Mouse (Mus musculus): ENCODE measurements around the gene Pank4. TPM values are rescaled to one million over a fixed set of nuclear protein-coding genes. Genes with fewer than 3 reads are reported as not detected.

Pank4 gene
- polyA plus RNA-seq, 1 experiment from 2014 or later: 42.5 TPM

DNA sequence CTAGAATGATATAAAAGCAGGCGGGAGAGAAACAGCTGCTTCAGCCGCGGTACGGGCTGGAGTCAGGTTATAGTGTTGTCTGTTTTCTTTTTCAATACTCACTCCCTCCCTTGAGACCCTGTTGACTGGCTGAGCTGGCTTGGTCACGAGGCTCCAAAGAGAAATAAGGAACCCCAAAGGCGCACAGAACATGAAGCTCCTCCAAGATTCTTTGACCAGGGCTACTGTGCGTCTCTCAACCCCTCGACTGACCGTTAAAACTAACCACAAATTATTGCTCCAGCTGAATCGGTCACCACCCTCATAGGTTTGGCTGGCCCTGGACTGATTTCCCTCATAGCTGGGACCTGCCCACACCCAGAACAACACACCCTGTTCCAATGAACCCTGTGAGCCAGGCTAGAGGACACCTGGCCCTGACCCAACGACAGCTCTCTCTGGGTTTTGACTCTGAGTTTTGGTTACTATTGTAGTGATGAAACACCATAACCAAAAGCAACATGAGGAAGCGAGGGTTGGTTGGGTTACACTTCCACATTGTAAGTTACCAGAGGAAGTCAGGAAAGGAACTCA is 34.7 kb upstream of the Pank4 start:
- 73% methylated on average over 12 of the region's 12 CpGs for WGBS
- no peak overlapping the region for H3K9ac ChIP-seq
- H3K36me3 ChIP-seq: no peaks in the 10 kb centered on the region
- no peaks in the 10 kb centered on the region for H3K9me3 ChIP-seq (replicated peaks)
- ATAC-seq (ENCODE audit: low FRiP score): no peak
- no peak overlapping the region for H3K27ac ChIP-seq
- H3K27me3 ChIP-seq: no peaks in the 10 kb centered on the region
- no peak overlapping the region for H3K4me3 ChIP-seq
- peaks cover 8% of the 10 kb centered on the region; the same call in 1 of the 2 replicates for H3K4me1 ChIP-seq
- H3K4me2 ChIP-seq (replicated peaks): no peak overlapping the region

- Histone ChIP-seq H3K9me3 (replicated peaks) (no peaks in the 10 kb centered on the region), H3K9ac (no peak overlapping the region), H3K4me3 (no peak overlapping the region), H3K4me2 (replicated peaks) (no peak overlapping the region), H3K4me1 (peaks cover 6% of the 10 kb centered on the region; the same call in 1 of the 2 replicates), H3K36me3 (no peaks in the 10 kb centered on the region), H3K27me3 (no peaks in the 10 kb centered on the region), H3K27ac (no peak overlapping the region)
- no peak for ATAC-seq (ENCODE audit: low FRiP score)
- 55% methylated on average over 13 of the region's 13 CpGs for WGBS
Observed at GRCm38 (mm10) chr4:154933306-154933907, 30.5 kb upstream of the Pank4 start.

DNA sequence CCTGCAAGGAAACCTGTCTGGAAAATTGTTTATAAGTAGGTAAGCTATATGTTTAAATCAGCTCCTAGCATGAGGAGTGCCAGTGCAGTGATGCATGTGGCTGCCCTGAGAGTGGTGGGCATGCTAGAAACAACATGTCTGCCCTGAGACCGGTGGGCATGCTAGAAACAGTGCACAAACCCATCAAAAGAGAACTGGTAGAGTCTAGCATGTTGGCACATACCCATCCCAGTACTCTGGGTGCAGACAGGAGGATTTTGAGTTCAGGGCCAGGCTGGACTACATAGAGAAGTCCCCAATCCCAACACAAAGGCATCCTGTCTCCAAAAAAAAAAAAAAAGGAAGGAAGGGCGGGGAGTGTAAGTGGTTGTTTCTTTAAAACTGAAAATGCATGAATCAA is 29.1 kb upstream of the Pank4 start:
- no peak overlapping the region for H3K27ac ChIP-seq
- no peak overlapping the region for H3K4me2 ChIP-seq (replicated peaks)
- no peak for ATAC-seq (ENCODE audit: low FRiP score)
- H3K4me1 ChIP-seq: no peaks in the 10 kb centered on the region
- H3K36me3 ChIP-seq: no peaks in the 10 kb centered on the region
- H3K9me3 ChIP-seq (replicated peaks): no peaks in the 10 kb centered on the region
- WGBS: 88% methylated on average over 2 of the region's 2 CpGs
- no peaks in the 10 kb centered on the region for H3K27me3 ChIP-seq
- no peak overlapping the region for H3K4me3 ChIP-seq
- H3K9ac ChIP-seq: no peak overlapping the region

- 84% methylated on average over 7 of the region's 7 CpGs for WGBS
- no peaks in the 10 kb centered on the region for H3K27me3 ChIP-seq
- ATAC-seq (ENCODE audit: low FRiP score): no peak
- no peak overlapping the region for H3K4me2 ChIP-seq (replicated peaks)
- H3K27ac ChIP-seq: no peak overlapping the region
- no peak overlapping the region for H3K9ac ChIP-seq
- H3K4me1 ChIP-seq: no peaks in the 10 kb centered on the region
- H3K36me3 ChIP-seq: no peaks in the 10 kb centered on the region
- H3K4me3 ChIP-seq: no peak overlapping the region
- no peaks in the 10 kb centered on the region for H3K9me3 ChIP-seq (replicated peaks)
Observed at GRCm38 (mm10) chr4:154935788-154936187, 28.1 kb upstream of the Pank4 start.

GRCm38 (mm10) chr4:154936542-154937255 is 27.2 kb upstream of the Pank4 start:
- no peaks in the 10 kb centered on the region for H3K36me3 ChIP-seq
- no peaks in the 10 kb centered on the region for H3K4me1 ChIP-seq
- H3K4me2 ChIP-seq (replicated peaks): no peak overlapping the region
- H3K9me3 ChIP-seq (replicated peaks): no peaks in the 10 kb centered on the region
- no peaks in the 10 kb centered on the region for H3K27me3 ChIP-seq
- ATAC-seq (ENCODE audit: low FRiP score): no peak
- H3K9ac ChIP-seq: no peak overlapping the region
- 48% methylated on average over 8 of the region's 8 CpGs for WGBS
- no peak overlapping the region for H3K4me3 ChIP-seq
- no peak overlapping the region for H3K27ac ChIP-seq

DNA sequence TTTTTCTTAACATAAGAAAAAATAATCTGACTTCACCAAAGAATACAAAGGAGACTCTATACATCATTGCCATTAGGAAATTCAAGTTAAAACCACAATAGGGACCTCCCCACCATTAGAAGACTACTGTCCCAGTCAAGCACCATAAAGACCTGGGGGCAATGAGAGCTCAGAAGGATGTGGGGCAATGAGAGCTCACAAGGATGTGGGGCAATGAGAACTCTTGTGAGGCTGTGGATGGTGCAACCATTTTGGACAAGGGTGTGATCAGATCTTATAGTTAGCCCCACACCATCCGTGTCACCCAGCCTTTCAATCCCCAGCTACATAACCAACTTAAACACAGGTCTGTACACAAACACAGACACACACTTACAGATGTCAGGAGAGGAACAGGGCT is 26.2 kb upstream of the Pank4 start:
- H3K4me1 ChIP-seq: no peaks in the 10 kb centered on the region
- H3K27ac ChIP-seq: no peak overlapping the region
- H3K9me3 ChIP-seq (replicated peaks): no peaks in the 10 kb centered on the region
- H3K36me3 ChIP-seq: no peaks in the 10 kb centered on the region
- 94% methylated on average over 1 of the region's 1 CpGs for WGBS
- no peak overlapping the region for H3K4me2 ChIP-seq (replicated peaks)
- ATAC-seq (ENCODE audit: low FRiP score): no peak
- no peak overlapping the region for H3K9ac ChIP-seq
- no peak overlapping the region for H3K4me3 ChIP-seq
- no peaks in the 10 kb centered on the region for H3K27me3 ChIP-seq

GRCm38 (mm10) chr4:154940156-154940555 is 23.8 kb upstream of the Pank4 start:
- 93% methylated on average over 2 of the region's 2 CpGs for WGBS
- Histone ChIP-seq H3K9ac (no peak overlapping the region), H3K36me3 (no peaks in the 10 kb centered on the region), H3K4me1 (peaks cover 6% of the 10 kb centered on the region), H3K4me2 (replicated peaks) (no peak overlapping the region), H3K27ac (no peak overlapping the region), H3K9me3 (replicated peaks) (no peaks in the 10 kb centered on the region), H3K27me3 (no peaks in the 10 kb centered on the region), H3K4me3 (no peak overlapping the region)
- ATAC-seq (ENCODE audit: low FRiP score): no peak

DNA sequence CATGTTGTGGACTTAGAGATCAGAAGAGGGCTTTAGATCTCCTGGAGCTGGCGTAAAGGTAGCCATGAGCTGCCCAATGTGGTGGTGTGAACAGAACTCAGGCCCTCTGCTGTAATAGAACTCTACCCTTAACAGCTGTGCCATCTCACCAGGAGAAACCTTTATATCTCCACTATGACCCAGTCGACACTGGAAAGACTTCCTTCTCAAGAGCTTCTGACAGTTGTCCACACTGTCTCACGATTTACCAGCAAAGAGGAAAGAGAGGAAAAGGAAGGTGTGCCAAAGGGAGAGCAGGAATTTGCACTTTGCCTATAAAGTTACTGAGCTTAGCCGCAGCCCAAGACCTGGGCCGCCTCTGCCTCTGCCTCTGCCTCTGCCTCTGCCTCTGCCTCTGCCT is 22.1 kb upstream of the Pank4 start:
- no peak overlapping the region for H3K4me2 ChIP-seq (replicated peaks)
- H3K36me3 ChIP-seq: no peaks in the 10 kb centered on the region
- no peaks in the 10 kb centered on the region for H3K9me3 ChIP-seq (replicated peaks)
- ATAC-seq (ENCODE audit: low FRiP score): no peak
- no peak overlapping the region for H3K4me3 ChIP-seq
- WGBS: 87% methylated on average over 5 of the region's 5 CpGs
- H3K27me3 ChIP-seq: no peaks in the 10 kb centered on the region
- no peak overlapping the region for H3K9ac ChIP-seq
- no peak overlapping the region for H3K27ac ChIP-seq
- peaks cover 21% of the 10 kb centered on the region for H3K4me1 ChIP-seq

DNA sequence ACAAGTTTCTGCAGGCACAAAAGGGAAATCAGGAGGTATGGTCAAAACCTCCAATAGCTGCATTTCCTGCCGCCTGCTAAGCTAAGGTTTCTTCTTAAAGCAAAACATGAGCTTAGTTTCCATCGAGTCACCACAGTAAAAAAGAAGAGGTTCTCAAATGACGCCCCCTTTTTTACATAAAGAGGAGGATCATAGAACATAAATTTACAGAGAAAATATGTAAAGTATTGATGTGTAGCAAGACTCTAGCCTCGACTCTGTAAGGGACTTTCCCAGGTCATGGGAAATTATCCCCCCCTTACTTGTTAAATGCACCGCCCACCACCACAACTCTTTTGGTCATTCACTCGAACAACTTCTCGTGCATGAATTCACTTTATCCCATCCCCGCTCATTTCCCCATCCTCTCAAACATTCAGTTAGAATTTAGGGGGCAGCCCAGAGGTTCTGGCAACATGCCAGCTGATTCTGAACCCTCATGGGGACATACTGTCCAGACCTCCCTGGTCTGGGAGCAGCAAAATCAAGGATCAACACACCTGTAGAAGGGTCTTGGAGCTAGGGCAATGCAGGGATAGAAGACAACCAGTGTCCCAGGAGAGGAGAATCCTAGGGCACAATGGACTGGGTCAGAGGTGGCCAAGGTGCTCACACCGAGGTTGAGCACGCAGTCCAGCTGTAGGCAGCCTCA is 21.1 kb upstream of the Pank4 start:
- no peaks in the 10 kb centered on the region for H3K9me3 ChIP-seq (replicated peaks)
- peaks cover 26% of the 10 kb centered on the region for H3K4me1 ChIP-seq
- no peak overlapping the region for H3K9ac ChIP-seq
- no peaks in the 10 kb centered on the region for H3K36me3 ChIP-seq
- 89% methylated on average over 10 of the region's 10 CpGs for WGBS
- H3K27me3 ChIP-seq: no peaks in the 10 kb centered on the region
- no peak overlapping the region for H3K4me3 ChIP-seq
- H3K27ac ChIP-seq: no peak overlapping the region
- no peak overlapping the region for H3K4me2 ChIP-seq (replicated peaks)
- no peak for ATAC-seq (ENCODE audit: low FRiP score)

DNA sequence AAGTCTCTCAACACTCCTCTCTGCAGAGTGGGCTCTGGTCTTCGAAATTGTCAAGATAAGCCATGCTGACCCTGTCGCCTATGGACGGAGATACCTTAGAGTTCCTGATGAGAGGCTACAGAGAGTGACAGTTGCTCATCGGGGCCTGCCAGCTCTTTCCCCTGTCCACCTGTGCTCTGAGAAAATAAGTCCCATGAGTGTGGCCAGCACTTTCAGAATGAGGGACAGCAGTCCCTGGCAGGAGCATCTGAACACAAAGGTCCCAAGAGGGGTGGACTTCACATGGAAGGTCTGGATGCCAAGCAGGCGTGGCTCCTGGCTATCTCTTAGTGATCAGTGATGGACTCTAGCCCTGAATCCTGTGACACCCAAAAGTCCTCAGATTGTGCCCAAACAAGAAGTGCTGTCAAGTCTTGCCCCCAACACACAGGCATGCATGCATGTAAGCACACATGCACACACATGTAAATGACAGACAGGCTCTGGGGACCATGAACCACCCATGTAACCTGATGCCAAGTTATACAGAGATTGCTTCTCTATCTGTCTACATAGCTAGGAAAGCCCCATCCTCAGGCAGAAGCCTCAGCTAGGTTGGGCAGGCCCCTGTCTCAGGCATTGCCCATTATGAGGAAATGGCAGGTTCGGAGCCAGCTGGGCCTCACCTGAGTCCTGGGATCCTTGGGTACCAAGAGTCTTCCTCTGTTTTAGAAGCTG is 20.4 kb upstream of the Pank4 start:
- H3K9ac ChIP-seq: no peak overlapping the region
- H3K4me2 ChIP-seq (replicated peaks): no peak overlapping the region
- H3K27ac ChIP-seq: no peak overlapping the region
- H3K36me3 ChIP-seq: no peaks in the 10 kb centered on the region
- H3K9me3 ChIP-seq (replicated peaks): no peaks in the 10 kb centered on the region
- no peak overlapping the region for H3K4me3 ChIP-seq
- H3K27me3 ChIP-seq: peaks cover 5% of the 10 kb centered on the region
- 91% methylated on average over 6 of the region's 6 CpGs for WGBS
- H3K4me1 ChIP-seq: peaks cover 30% of the 10 kb centered on the region
- no peak for ATAC-seq (ENCODE audit: low FRiP score)

DNA sequence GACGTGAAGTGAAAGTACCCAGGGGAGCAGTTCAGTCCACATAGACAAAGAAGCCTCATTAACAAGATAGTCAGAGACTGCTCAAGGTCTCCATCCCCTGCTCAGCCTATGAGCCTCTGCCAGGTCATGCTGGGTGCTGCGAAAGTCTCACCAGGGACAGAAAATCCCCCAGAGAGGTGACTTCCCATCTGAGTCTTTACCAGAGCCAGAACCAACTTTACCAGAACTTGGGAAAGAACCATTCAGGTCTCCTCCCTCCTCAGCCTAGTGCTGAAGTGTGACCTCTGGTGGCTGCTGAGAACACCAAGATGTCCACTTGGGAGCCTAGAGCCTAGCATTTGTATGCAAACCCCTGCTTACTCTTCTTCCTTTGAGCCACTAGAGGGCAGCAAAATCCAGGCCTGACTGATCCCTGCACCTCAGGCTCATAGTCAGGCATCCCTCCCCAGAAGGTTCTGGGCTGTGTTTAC is 19.8 kb upstream of the Pank4 start:
- WGBS: 19% methylated on average over 2 of the region's 2 CpGs
- peaks cover 12% of the 10 kb centered on the region for H3K27me3 ChIP-seq
- peak; percentile 57 for ATAC-seq (ENCODE audit: low FRiP score)
- no peak overlapping the region for H3K4me3 ChIP-seq
- H3K27ac ChIP-seq: no peak overlapping the region
- H3K9ac ChIP-seq: no peak overlapping the region
- H3K4me1 ChIP-seq: peaks cover 37% of the 10 kb centered on the region
- no peak overlapping the region for H3K4me2 ChIP-seq (replicated peaks)
- no peaks in the 10 kb centered on the region for H3K36me3 ChIP-seq
- no peaks in the 10 kb centered on the region for H3K9me3 ChIP-seq (replicated peaks)

DNA sequence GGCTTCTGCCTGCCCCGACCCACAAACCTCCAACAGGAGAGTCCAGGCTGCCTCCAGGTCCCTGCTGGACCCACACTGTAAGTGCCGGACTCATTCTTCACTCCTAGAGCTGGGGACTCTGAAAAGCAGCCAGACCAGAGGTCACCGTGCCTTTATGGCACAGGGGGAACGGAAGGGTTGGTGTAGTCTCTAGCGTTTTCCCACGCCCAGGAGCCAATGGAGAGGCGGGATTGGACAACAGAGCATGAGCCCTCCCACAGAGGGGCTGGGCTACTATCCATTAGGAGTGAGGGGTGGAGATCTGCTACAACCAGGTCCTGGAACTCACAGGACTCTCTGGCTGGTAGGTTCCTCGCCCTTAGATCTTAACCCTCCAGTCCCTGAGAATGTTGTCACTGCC is 17.6 kb upstream of the Pank4 start:
- peak overlapping the region; percentile 49; the same call in 1 of the 2 replicates for H3K9ac ChIP-seq
- 1% methylated on average over 8 of the region's 8 CpGs for WGBS
- no peaks in the 10 kb centered on the region for H3K36me3 ChIP-seq
- H3K4me3 ChIP-seq: peak overlapping the region; percentile 27
- ATAC-seq (ENCODE audit: low FRiP score): peak; percentile 69
- H3K4me1 ChIP-seq: peaks cover 48% of the 10 kb centered on the region
- H3K27me3 ChIP-seq: peaks cover 27% of the 10 kb centered on the region
- H3K4me2 ChIP-seq (replicated peaks): peak overlapping the region; percentile 57
- peak overlapping the region; percentile 69 for H3K27ac ChIP-seq
- H3K9me3 ChIP-seq (replicated peaks): no peaks in the 10 kb centered on the region
